Mouse (Mus musculus): ENCODE data around the gene Stx6. TPM values are rescaled to one million over a fixed set of nuclear protein-coding genes. Genes with fewer than 3 reads are reported as not detected.
"Not testable (repeated sequence)": the region's sequence is repeated elsewhere in the genome, so short reads cannot be mapped to it uniquely, and the experiment has no call there.

Stx6 gene
- total RNA-seq, 2 experiments from 2014 or later, result 92.7 to 94.2 TPM

GRCm38 (mm10) chr1:155150821-155151220 is 7.7 kb upstream of the Stx6 start:
- no peak for DNase-seq (ENCODE audit: low spot score in 2 of 2)
- intact Hi-C loops (cut with DNase I), result no loop called here

- DNase-seq (ENCODE audit: low spot score in 2 of 2), result no peak
- intact Hi-C loops (cut with DNase I), result no loop called here
Measured at GRCm38 (mm10) chr1:155153906-155154305, 4.6 kb upstream of the Stx6 start.

GRCm38 (mm10) chr1:155158970-155159484 is 512 bp downstream of the Stx6 start:
- intact Hi-C loops (cut with DNase I), result loop anchor here (5.0 kb wide), 1 partner anchor 62 kb away; the partner anchor contains the start of gene Ier5
- peak; percentile 44 to 45 for DNase-seq (ENCODE audit: low spot score in 2 of 2)

GRCm38 (mm10) chr1:155167453-155167852 is 8.9 kb downstream of the Stx6 start:
- DNase-seq (ENCODE audit: low spot score in 2 of 2), result no peak
- intact Hi-C loops (cut with DNase I), result no loop called here

GRCm38 (mm10) chr1:155169935-155170334 is 11.4 kb downstream of the Stx6 start:
- no peak for DNase-seq (ENCODE audit: low spot score in 2 of 2)
- intact Hi-C loops (cut with DNase I), result no loop called here

- intact Hi-C loops (cut with DNase I), result no loop called here
- no peak for DNase-seq (ENCODE audit: low spot score in 2 of 2)
Measured at GRCm38 (mm10) chr1:155172895-155173643, 14.6 kb downstream of the Stx6 start.

- DNase-seq (ENCODE audit: low spot score in 2 of 2); intact Hi-C loops (cut with DNase I): not testable (repeated sequence)
Measured at GRCm38 (mm10) chr1:155173644-155174016, 15.1 kb downstream of the Stx6 start.

- intact Hi-C loops (cut with DNase I), result no loop called here
- DNase-seq (ENCODE audit: low spot score in 2 of 2), result no peak
Measured at GRCm38 (mm10) chr1:155174424-155174823, 15.9 kb downstream of the Stx6 start.

- intact Hi-C loops (cut with DNase I), result no loop called here
- no peak for DNase-seq (ENCODE audit: low spot score in 2 of 2)
Measured at GRCm38 (mm10) chr1:155178192-155178924, 19.8 kb downstream of the Stx6 start.

GRCm38 (mm10) chr1:155184191-155184590 is 25.7 kb downstream of the Stx6 start:
- intact Hi-C loops (cut with DNase I), result no loop called here
- no peak for DNase-seq (ENCODE audit: low spot score in 2 of 2)

GRCm38 (mm10) chr1:155188656-155189055 is 30.1 kb downstream of the Stx6 start:
- DNase-seq (ENCODE audit: low spot score in 2 of 2), result no peak
- intact Hi-C loops (cut with DNase I), result no loop called here

GRCm38 (mm10) chr1:155191219-155191618 is 32.7 kb downstream of the Stx6 start:
- DNase-seq (ENCODE audit: low spot score in 2 of 2), result no peak
- intact Hi-C loops (cut with DNase I), result no loop called here

- no peak for DNase-seq (ENCODE audit: low spot score in 2 of 2)
- intact Hi-C loops (cut with DNase I), result no loop called here
Measured at GRCm38 (mm10) chr1:155191671-155192070, 33.2 kb downstream of the Stx6 start.

GRCm38 (mm10) chr1:155192805-155193368 is 34.4 kb downstream of the Stx6 start:
- DNase-seq (ENCODE audit: low spot score in 2 of 2), result no peak
- intact Hi-C loops (cut with DNase I), result no loop called here

GRCm38 (mm10) chr1:155196691-155197090 is 38.2 kb downstream of the Stx6 start:
- no peak for DNase-seq (ENCODE audit: low spot score in 2 of 2)
- intact Hi-C loops (cut with DNase I), result no loop called here

GRCm38 (mm10) chr1:155199522-155199921 is 41.0 kb downstream of the Stx6 start:
- intact Hi-C loops (cut with DNase I), result no loop called here
- no peak for DNase-seq (ENCODE audit: low spot score in 2 of 2)

GRCm38 (mm10) chr1:155200967-155201366 is 42.5 kb downstream of the Stx6 start:
- no peak for DNase-seq (ENCODE audit: low spot score in 2 of 2)
- intact Hi-C loops (cut with DNase I), result no loop called here

- intact Hi-C loops (cut with DNase I), result no loop called here
- DNase-seq (ENCODE audit: low spot score in 2 of 2), result no peak
Measured at GRCm38 (mm10) chr1:155201373-155201879, 42.9 kb downstream of the Stx6 start.

- intact Hi-C loops (cut with DNase I), result no loop called here
- no peak for DNase-seq (ENCODE audit: low spot score in 2 of 2)
Measured at GRCm38 (mm10) chr1:155201914-155202313, 43.4 kb downstream of the Stx6 start.

GRCm38 (mm10) chr1:155202472-155202871 is 44.0 kb downstream of the Stx6 start:
- no peak for DNase-seq (ENCODE audit: low spot score in 2 of 2)
- intact Hi-C loops (cut with DNase I), result no loop called here
